Mouse (Mus musculus) C3H10T1/2 (cell line): ENCODE results near the gene Mtmr3. TPM values are rescaled to one million over a fixed set of nuclear protein-coding genes. Genes with fewer than 3 reads are reported as not detected.

Experiments used
- polyA plus RNA-seq, 2 experiments: library from polyadenylated mRNA; unstranded; fragments of >200 nt; fragmentation: generic; extraction: Trizol; gene quantifications; one replicate each; pipeline ENCODE4 v1.2.1; 2012; ENCODE audit warnings: missing spikeins in 2 of 2

The Mtmr3 gene
- polyA plus RNA-seq: 10 to 100 TPM in 1 of 2 experiments, 1 to 10 TPM in 1; 3.7 to 27.7 TPM

GRCm38 (mm10) chr11:4594608-4595500 lies at the start of gene Mtmr3:
Gene Mtmr3 (minus strand): TSS chr11:4594863.

GRCm38 (mm10) chr11:4637534-4638234 lies 43.0 kb upstream of the Mtmr3 start, which contains the start of gene Ascc2:
Gene Ascc2 (plus strand): TSS chr11:4637747.

DNA sequence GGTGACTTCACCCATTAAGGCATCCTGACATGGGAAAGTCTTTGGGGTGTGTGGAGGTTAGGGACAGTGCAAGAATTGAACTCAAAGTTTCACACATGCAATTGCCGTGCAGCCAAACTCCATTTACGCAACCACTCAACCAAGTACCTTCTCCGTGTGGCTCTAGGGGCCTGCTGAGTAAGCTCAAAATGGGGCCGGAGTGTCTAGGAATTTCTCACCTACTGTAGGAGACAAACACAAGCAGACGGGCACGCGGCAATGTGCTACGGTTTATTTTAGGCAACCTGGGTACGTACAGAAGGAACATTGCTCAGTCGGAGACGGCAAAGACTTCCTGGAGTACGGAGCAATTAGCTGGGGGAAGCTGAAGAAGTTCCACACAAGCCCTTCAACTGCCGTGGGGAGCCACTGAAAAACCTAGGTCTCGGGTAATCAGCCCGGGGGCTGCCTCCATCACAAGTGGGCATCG lies 25.4 kb upstream of the Mtmr3 start, which contains the start of gene Gm11032:
Gm11032 (plus strand) TSS at position 51 of the 469 bp plus-strand sequence.

DNA sequence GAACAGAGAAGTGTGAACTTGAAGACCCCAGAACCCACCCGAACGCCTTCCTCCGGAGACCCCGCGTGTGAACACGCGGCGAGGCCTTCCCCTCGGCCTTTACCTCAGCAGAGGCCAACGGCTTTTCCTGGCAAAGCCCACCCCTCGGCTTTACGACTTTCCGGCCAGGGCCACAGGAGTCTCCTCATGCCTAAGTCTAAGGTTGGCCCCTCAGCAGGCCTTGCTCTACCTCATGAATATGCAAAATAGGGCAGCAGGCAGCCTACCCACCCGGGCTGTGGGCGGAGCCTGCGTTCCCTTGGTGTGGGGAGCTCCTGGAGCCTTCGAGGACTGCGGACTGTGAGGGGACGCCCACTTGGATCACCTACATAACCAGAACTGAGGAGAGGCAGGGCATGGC lies 153.7 kb downstream of the Mtmr3 start, which contains the start of gene Hormad2:
Hormad2 (minus strand) TSS at position 128 of the 400 bp plus-strand sequence.

Other genes starting within 250 kb of the Mtmr3 start
- under 1 TPM; 0.05 to 0.13 TPM for gene Hormad2, start 153.8 kb downstream of the Mtmr3 start, polyA plus RNA-seq
- not detected for gene Gm11032, start 25.2 kb upstream of the Mtmr3 start, polyA plus RNA-seq
- 10 to 100 TPM; 23.3 to 24.8 TPM for gene Ascc2, start 42.9 kb upstream of the Mtmr3 start, polyA plus RNA-seq
- gene Uqcr10, start 109.5 kb upstream of the Mtmr3 start, polyA plus RNA-seq: 1,000 to 10,000 TPM in 1 of 2 experiments, 100 to 1,000 TPM in 1; 830 to 1,141 TPM
- 10 to 100 TPM; 51.7 to 78.9 TPM for gene Zmat5, start 109.8 kb upstream of the Mtmr3 start, polyA plus RNA-seq
- under 1 TPM; 0.09 to 0.21 TPM for gene Cabp7, start 151.9 kb upstream of the Mtmr3 start, polyA plus RNA-seq